Mouse (Mus musculus) layer of hippocampus, postnatal 14 days (tissue): ENCODE measurements at regions not wholly inside any gene's neighbourhood (a gene's known extent, or its start where the extent isn't known, plus 50 kb on each side); places are given as distances from the start of the nearest gene placed in this dataset.

Source experiments
- DNase-seq, 2 experiments: peaks; one replicate each; pipeline ENCODE4 v3.0.0; 2021 to 2022; ENCODE audit warnings: low spot score in 2 of 2, mixed read lengths in 1 of 2

DNA sequence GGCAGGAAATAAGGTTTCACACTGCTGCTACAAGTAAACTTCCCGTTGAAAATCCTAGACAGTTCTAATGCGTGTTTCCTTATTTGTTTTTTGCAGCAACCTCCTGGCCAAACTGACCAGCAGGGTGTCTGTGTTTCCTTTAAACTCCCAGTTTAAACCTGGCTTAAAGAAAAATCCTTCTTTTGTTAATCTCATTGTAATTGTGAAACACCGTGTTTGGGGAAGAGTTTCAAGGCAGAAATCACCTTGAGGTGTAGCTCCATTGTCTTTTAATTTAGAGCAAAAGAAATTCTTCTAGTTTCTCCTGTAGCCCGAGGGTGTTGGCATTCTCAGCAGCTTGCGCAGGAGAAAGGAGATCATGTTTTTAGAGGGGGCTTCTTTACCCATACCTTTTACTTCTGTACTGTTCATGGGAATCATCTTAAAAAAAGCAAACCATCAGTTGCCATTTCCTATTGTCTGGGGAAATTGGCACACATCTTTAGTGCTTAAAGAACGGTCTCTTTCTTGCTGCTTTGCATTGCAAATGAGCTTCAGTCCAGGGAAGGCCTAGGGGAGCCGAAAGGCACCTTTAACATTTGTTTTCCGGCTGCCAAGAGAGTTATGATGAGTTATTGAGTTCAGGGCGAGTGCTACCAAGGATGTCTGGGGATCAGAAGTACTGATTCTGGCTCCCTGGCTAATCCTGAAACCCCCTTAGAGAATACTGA lies 342.6 kb downstream of the Slc4a3 start:
- no peak for DNase-seq

DNA sequence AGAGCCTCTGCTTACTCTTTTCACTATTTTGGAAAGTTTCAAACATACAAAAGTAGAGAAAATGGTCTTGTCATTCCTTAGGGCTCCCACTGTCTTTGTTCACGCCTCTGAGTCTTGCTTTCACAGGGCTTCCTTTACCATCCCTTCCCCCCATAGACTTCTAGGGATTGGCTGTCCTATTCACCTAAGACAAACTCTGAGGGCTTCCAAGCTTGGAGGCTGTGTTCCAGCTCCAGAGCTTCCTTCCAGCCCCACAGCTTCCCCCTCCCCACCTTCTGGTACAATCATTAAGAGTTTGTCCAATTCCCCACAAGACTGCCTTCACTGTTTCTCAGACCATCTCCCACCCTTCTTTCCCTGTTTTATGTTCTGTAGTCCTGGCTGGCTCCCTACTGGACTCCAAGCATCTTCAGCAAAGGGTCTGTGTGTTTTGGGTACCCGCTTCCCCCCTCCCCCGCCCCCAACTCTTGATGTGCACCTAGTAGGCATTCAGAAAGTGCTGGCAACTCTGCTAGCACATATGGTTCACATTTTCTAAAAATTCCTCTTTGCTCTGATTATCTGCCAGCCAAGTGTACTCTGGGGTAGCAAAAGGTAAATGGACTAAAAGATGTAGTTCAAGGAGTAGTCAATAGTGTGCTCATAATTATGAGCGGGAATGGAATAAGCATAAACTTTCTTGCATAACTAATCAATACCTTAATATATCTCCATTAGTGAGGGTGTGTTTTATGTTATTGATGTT lies 344.0 kb downstream of the Slc4a3 start:
- no peak for DNase-seq

- no peak for DNase-seq
Observed at GRCm38 (mm10) chr1:75890636-75891276, 344.7 kb downstream of the Slc4a3 start.

GRCm38 (mm10) chr1:75895550-75895949 lies 349.5 kb downstream of the Slc4a3 start:
- no peak for DNase-seq

DNA sequence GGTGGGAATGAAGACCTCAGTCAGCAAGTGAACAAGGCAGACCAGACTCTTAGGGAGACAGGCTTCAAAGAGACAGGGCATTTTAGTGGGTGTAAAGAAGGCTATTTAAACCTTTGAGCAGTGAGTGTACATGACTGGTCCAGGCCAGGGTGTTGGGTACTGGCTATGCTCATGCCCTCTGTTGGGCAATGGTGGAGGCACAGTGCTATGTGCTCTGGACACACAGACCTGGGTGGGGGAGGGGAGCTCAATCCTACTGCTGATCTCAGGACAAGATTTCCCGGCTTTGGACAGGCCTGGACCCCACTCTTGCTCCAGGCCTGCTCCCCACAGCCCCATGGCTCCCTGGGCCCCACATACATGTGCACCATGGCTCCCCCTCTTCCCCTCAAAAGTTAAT lies 355.1 kb downstream of the Slc4a3 start:
- DNase-seq, result no peak

DNA sequence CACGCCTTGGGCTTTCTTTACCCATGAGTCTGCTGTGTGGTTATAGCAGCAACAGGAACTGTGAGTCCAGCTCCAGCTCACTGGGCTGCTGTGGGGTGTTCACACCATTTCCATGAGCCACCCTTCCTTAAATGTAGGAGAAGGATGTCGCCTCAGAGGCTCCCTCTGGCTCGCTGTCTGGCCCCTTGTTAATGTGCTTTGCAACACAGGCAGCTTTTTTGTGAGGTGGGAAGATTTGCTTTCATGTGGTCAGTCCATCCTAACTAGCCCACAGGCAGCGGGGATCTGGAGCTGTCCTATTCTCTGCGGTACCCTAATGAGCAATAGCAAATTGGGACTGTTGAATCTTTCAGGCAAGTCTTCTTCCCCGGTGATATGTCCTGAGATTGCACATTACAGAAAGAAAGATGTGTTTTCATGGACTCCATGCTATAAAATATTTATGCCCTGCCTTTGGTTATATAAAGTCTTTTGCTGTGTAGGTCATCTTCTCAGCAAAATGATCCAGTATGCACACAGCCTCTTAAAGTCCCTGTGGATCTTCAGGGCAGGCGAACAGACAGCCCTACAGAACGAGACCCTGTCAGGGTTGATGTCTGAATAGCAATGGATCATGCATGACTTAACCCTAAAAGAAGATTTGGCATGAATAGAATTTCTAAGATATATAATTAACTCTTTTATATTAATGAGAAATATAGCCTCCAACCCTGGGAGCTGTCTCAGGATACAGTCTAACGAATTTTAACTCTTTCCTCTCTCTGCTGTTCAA lies 359.8 kb downstream of the Slc4a3 start:
- no peak for DNase-seq

DNA sequence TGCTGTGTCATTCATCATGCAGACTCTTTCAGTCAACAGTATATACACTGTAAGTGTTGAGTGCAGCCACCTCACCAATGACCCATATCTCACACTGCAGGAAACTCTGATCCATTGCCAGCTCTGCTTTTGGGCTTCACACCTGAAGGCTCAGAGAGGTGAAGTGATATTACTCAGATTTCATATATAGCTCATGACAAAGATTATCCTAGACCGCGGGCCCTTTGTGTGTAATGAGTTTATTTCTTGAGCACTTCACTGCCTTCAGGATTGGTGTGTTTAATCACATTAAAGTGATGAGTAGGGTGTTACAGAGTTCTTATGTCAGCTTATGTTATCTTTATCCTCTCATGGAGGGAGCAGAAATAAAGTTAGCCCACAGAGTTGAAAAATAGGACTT lies 369.2 kb downstream of the Slc4a3 start:
- no peak for DNase-seq

GRCm38 (mm10) chr1:75916181-75916580 lies 370.1 kb downstream of the Slc4a3 start:
- DNase-seq, result no peak

DNA sequence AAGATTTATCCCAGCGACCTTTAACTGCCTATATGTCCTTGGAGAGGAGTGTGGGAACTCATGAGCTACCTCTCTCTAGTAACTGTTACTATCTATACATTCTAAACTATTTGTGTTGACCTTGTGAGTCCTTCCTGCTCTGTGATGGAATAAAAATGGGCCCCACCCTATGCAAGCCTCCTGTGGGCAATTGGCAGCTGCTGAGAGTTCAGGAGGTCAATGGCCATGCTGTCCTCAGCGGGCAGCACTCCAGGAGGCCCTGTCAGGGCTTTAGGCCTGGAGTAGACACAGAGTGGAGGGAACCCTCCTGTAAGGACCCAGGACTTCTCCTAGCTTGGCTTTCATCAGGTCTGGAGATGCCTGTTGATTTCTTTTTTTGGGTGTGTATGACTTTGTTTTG lies 373.1 kb downstream of the Slc4a3 start:
- no peak for DNase-seq

GRCm38 (mm10) chr1:75925046-75925445 lies 379.0 kb downstream of the Slc4a3 start:
- DNase-seq, result no peak

GRCm38 (mm10) chr1:75925802-75926201 lies 379.7 kb downstream of the Slc4a3 start:
- peak; percentile 97 for DNase-seq

DNA sequence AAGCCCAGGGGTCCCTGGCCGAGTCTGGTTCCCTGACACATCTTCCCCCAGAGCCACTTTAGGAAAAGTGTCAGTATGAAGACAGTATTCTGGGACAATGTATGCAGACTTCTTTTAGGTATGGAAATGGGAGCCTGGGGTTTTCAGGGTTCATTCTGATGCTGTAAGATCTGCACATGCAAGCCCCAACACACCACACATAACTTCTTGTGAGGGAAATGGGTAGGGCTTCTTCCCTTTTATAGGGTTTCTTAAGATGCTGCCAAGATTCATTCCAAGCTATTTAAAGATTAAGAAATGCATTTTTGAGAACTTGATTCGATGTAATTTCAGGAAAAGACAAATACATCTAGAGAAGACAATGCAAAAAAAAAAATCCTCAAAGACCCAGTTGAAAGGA lies 385.8 kb downstream of the Slc4a3 start:
- no peak for DNase-seq

- no peak for DNase-seq
Observed at GRCm38 (mm10) chr1:75933831-75934230, 387.8 kb downstream of the Slc4a3 start.

DNA sequence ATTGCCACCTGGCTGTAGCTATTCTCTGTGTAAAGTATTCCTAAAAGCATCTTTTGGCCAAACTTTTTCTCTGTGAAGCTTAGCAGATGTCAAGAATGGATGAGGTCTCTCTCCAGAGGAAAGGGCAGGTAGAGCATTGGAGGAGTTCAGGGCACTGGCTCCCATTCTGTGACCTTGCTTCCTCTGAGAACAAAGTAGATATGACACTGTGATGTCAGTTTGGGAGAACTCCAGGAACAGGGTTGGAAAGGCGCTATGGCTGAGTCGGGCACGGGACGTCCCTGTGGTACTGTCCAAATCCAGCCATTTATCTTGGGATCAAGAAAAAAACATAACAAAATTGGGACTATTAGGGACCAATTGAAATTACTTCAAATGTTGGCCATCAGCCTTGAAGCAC lies 388.7 kb downstream of the Slc4a3 start:
- DNase-seq, result no peak

DNA sequence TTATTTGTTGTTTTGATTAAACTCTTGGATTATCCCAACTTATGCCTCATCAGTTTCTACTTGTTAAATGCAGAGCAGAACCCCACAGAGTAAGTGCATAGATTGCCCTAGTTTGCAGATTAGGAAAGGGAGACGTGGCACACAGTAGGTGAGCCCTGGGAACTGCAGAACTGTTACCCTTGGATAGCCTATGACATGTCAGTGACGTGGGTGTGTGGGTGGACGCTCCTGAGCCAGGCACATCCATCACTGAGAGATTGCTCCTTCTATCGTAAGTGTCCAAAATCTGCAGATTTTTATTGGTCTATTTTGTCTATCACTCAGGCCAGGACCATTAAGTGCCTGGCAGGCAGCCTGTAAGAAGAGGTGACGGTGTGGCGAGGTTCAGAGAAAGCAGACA lies 389.8 kb downstream of the Slc4a3 start:
- no peak for DNase-seq

GRCm38 (mm10) chr1:75936596-75936995 lies 390.5 kb downstream of the Slc4a3 start:
- no peak for DNase-seq

GRCm38 (mm10) chr1:75937331-75937730 lies 391.3 kb downstream of the Slc4a3 start:
- no peak for DNase-seq

- no peak for DNase-seq
Observed at GRCm38 (mm10) chr1:75946290-75946839, 400.3 kb downstream of the Slc4a3 start.

- DNase-seq, result peak; percentile 16 to 55
Observed at GRCm38 (mm10) chr1:75978203-75978986, 432.3 kb downstream of the Slc4a3 start.

DNA sequence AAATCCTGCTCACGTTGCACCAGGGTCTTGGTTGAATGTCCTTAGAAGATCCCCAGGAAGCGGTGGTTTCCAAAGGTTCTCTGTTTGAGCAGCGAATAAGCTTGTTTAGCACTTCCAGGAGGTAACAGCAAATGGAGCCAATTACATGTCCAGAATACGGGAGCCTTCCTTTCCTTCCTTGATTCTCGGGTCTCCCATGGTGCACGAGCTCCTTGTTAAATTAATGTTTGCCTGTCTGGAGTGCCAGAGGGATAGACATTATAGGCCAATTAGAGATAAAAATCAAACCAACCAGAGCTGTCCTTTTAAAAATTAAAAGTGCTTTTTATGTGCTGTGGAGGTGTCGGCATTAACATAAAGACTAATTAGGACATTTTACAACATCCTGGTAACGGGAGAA lies 437.0 kb downstream of the Slc4a3 start:
- no peak for DNase-seq
